Mouse (Mus musculus) hindbrain, embryonic 11.5 days (tissue): ENCODE results near the gene Olfr1208. TPM values are rescaled to one million over a fixed set of nuclear protein-coding genes. Genes with fewer than 3 reads are reported as not detected.

Source experiments
- ATAC-seq: fragments of 200-750 bp; cut with Nextera tagmentation; 2 replicates; pipeline ENCODE4 v1.8.0; 2017; ENCODE audit warnings: mild to moderate bottlenecking, moderate TSS enrichment, moderate library complexity; ENCODE audit not compliant: low FRiP score
- DNase-seq: peaks from one replicate; pipeline ENCODE4 v3.0.0-alpha.2; 2015; ENCODE audit warnings: low spot score
- H3K27ac ChIP-seq: fragments of 300-500 bp; sonication (generic); 2 replicates; pipeline ENCODE4 v1.5.1; 2014; ENCODE audit warnings: mild to moderate bottlenecking, low read depth, low read length
- H3K27me3 ChIP-seq: fragments of 300-500 bp; sonication (generic); 2 replicates; pipeline ENCODE4 v1.6.1; 2014; ENCODE audit warnings: mild to moderate bottlenecking, low read length, moderate library complexity, mixed read lengths; ENCODE audit not compliant: control insufficient read depth, insufficient read depth
- H3K36me3 ChIP-seq: fragments of 300-500 bp; sonication (generic); 2 replicates; pipeline ENCODE4 v1.6.1; 2014; ENCODE audit warnings: mild to moderate bottlenecking, low read length, moderate library complexity, mixed read lengths; ENCODE audit not compliant: control insufficient read depth, insufficient read depth
- H3K4me1 ChIP-seq: fragments of 300-500 bp; sonication (generic); replicated peaks from 2 replicates; pipeline ENCODE4 v1.6.1; 2014; ENCODE audit warnings: low read length, mixed read lengths; ENCODE audit not compliant: control insufficient read depth, insufficient read depth
- H3K4me2 ChIP-seq: fragments of 300-500 bp; sonication (generic); replicated peaks from 2 replicates; pipeline ENCODE4 v1.6.1; 2014; ENCODE audit warnings: mild to moderate bottlenecking, low read depth, low read length
- H3K4me3 ChIP-seq: fragments of 300-500 bp; sonication (generic); 2 replicates; pipeline ENCODE4 v1.5.1; 2014; ENCODE audit warnings: low read depth, low read length
- H3K9ac ChIP-seq: fragments of 300-500 bp; sonication (generic); 2 replicates; pipeline ENCODE4 v1.6.1; 2014; ENCODE audit warnings: low read depth, low read length
- H3K9me3 ChIP-seq: fragments of 300-500 bp; sonication (generic); 2 replicates; pipeline ENCODE4 v1.6.1; 2016; ENCODE audit warnings: low read length; ENCODE audit not compliant: control insufficient read depth
- WGBS: fragments of 180-500 bp; shearing (Covaris S2); extraction: QIAGEN DNeasy Blood & Tissue Kit; methylation state at CpG from one replicate; pipeline ENCODE4 v1.1.7; 2014; 5-methylcytosine and 5-hydroxymethylcytosine counted together
- polyA plus RNA-seq: library from polyadenylated mRNA; unstranded; fragments of >200 nt; fragmentation: Nextera tagmentation; extraction: Ambion mirVana; gene quantifications from 2 replicates; pipeline ENCODE4 v1.2.1, GENCODE M21; 2014

Olfr1208 gene
- not detected in 2 replicates for polyA plus RNA-seq

GRCm38 (mm10) chr2:88902211-88902610, at the start of gene Olfr1208:
Olfr1208 (minus strand) TSS chr2:88902311.
- Histone ChIP-seq H3K9me3 (no peaks in the 10 kb centered on the region), H3K27me3 (no peaks in the 10 kb centered on the region), H3K4me2 (no peak within 1 kb of the TSS), H3K36me3 (no peaks in the 10 kb centered on the region), H3K4me1 (no peaks in the 10 kb centered on the region), H3K9ac (no peak within 1 kb of the TSS), H3K4me3 (no peak within 1 kb of the TSS), H3K27ac (no peak within 1 kb of the TSS)
- DNase-seq: no peak
- no peak for ATAC-seq

- Histone ChIP-seq H3K4me1 (no peaks in the 10 kb centered on the region), H3K36me3 (no peaks in the 10 kb centered on the region), H3K4me3 (no peak within 1 kb of the TSS), H3K4me2 (no peak within 1 kb of the TSS), H3K9ac (no peak within 1 kb of the TSS), H3K27ac (no peak within 1 kb of the TSS), H3K9me3 (no peaks in the 10 kb centered on the region), H3K27me3 (no peaks in the 10 kb centered on the region)
- ATAC-seq (no peak), DNase-seq (no peak)
- 97% methylated on average over 1 of the region's 1 CpGs for WGBS
Observed at GRCm38 (mm10) chr2:88938011-88938410, 35.9 kb upstream of the Olfr1208 start, which contains the start of gene Olfr1211. Olfr1211 (minus strand) TSS chr2:88938111.

GRCm38 (mm10) chr2:88915057-88915456, 12.9 kb upstream of the Olfr1208 start, which contains the start of gene Olfr1209:
Olfr1209 (minus strand) TSS chr2:88915157.
- Histone ChIP-seq H3K4me3 (no peak within 1 kb of the TSS), H3K4me1 (no peaks in the 10 kb centered on the region), H3K36me3 (no peaks in the 10 kb centered on the region), H3K9ac (no peak within 1 kb of the TSS), H3K27ac (no peak within 1 kb of the TSS), H3K27me3 (no peaks in the 10 kb centered on the region), H3K9me3 (no peaks in the 10 kb centered on the region), H3K4me2 (no peak within 1 kb of the TSS)
- WGBS: 89% methylated on average over 3 of the region's 3 CpGs
- no peak for DNase-seq
- no peak for ATAC-seq

- no peaks in the 10 kb centered on the region for H3K4me1 ChIP-seq
- WGBS: 88% methylated on average over 2 of the region's 2 CpGs
- no peak within 1 kb of the TSS for H3K27ac ChIP-seq
- no peaks in the 10 kb centered on the region for H3K36me3 ChIP-seq
- no peak within 1 kb of the TSS for H3K4me3 ChIP-seq
- no peak for ATAC-seq
- no peak within 1 kb of the TSS for H3K9ac ChIP-seq
- no peak for DNase-seq
- no peak within 1 kb of the TSS for H3K4me2 ChIP-seq
- H3K9me3 ChIP-seq: no peaks in the 10 kb centered on the region
- H3K27me3 ChIP-seq: no peaks in the 10 kb centered on the region
Observed at GRCm38 (mm10) chr2:88862931-88863330, 39.2 kb downstream of the Olfr1208 start, which contains the start of gene Olfr1206. Olfr1206 (plus strand) TSS chr2:88863231.

- H3K4me1 ChIP-seq: no peaks in the 10 kb centered on the region
- DNase-seq (no peak), ATAC-seq (no peak)
- H3K9me3 ChIP-seq: no peaks in the 10 kb centered on the region
- H3K27me3 ChIP-seq: no peaks in the 10 kb centered on the region
- H3K9ac ChIP-seq: no peak within 1 kb of the TSS
- H3K4me2 ChIP-seq: no peak within 1 kb of the TSS
- H3K27ac ChIP-seq: no peak within 1 kb of the TSS
- WGBS: 96% methylated on average over 1 of the region's 1 CpGs
- H3K36me3 ChIP-seq: no peaks in the 10 kb centered on the region
- no peak within 1 kb of the TSS for H3K4me3 ChIP-seq
Observed at GRCm38 (mm10) chr2:88848992-88849391, 53.1 kb downstream of the Olfr1208 start, which contains the start of gene Olfr1204. Olfr1204 (plus strand) TSS chr2:88849292.

Other genes with a start within 250 kb of the Olfr1208 start
- not detected in 2 replicates for gene Olfr1193, start 226.7 kb downstream of the Olfr1208 start, polyA plus RNA-seq
- not detected in 2 replicates for gene Olfr1195, start 213.1 kb downstream of the Olfr1208 start, polyA plus RNA-seq
- not detected in 2 replicates for gene Olfr1196, start 197.7 kb downstream of the Olfr1208 start, polyA plus RNA-seq
- gene Olfr1197, start 169.9 kb downstream of the Olfr1208 start, polyA plus RNA-seq: not detected in 2 replicates
- not detected in 2 replicates for gene Olfr1198, start 150.9 kb downstream of the Olfr1208 start, polyA plus RNA-seq
- gene Olfr1199, start 141.8 kb downstream of the Olfr1208 start, polyA plus RNA-seq: not detected in 2 replicates
- gene Olfr1200, start 131.8 kb downstream of the Olfr1208 start, polyA plus RNA-seq: not detected in 2 replicates
- not detected in 2 replicates for gene Olfr1201, start 109.3 kb downstream of the Olfr1208 start, polyA plus RNA-seq
- gene Olfr1202, start 87.8 kb downstream of the Olfr1208 start, polyA plus RNA-seq: not detected in 2 replicates
- not detected in 2 replicates for gene Olfr1205, start 72.6 kb downstream of the Olfr1208 start, polyA plus RNA-seq
- gene Olfr1204, start 53.0 kb downstream of the Olfr1208 start, polyA plus RNA-seq: not detected in 2 replicates
- gene Olfr1206, start 39.1 kb downstream of the Olfr1208 start, polyA plus RNA-seq: not detected in 2 replicates
- gene Olfr1209, start 12.8 kb upstream of the Olfr1208 start, polyA plus RNA-seq: not detected in 2 replicates
- not detected in 2 replicates for gene Olfr1211, start 35.8 kb upstream of the Olfr1208 start, polyA plus RNA-seq
- gene Olfr1212, start 51.7 kb upstream of the Olfr1208 start, polyA plus RNA-seq: not detected in 2 replicates
- gene Gm13762, start 78.0 kb upstream of the Olfr1208 start, polyA plus RNA-seq: not detected in 2 replicates
- gene Olfr1214, start 90.3 kb upstream of the Olfr1208 start, polyA plus RNA-seq: not detected in 2 replicates
- not detected in 2 replicates for gene Olfr1215, start 104.7 kb upstream of the Olfr1208 start, polyA plus RNA-seq
- gene Olfr1216, start 116.0 kb upstream of the Olfr1208 start, polyA plus RNA-seq: not detected in 2 replicates
- gene Olfr1217, start 129.8 kb upstream of the Olfr1208 start, polyA plus RNA-seq: not detected in 2 replicates
- not detected in 2 replicates for gene Olfr1218, start 158.9 kb upstream of the Olfr1208 start, polyA plus RNA-seq
- not detected in 2 replicates for gene Olfr1219, start 181.2 kb upstream of the Olfr1208 start, polyA plus RNA-seq
- gene Olfr1220, start 204.5 kb upstream of the Olfr1208 start, polyA plus RNA-seq: not detected in 2 replicates
- gene Olfr1221, start 215.0 kb upstream of the Olfr1208 start, polyA plus RNA-seq: not detected in 2 replicates
- not detected in 2 replicates for gene Olfr1222, start 230.7 kb upstream of the Olfr1208 start, polyA plus RNA-seq
- gene Olfr1223, start 249.2 kb upstream of the Olfr1208 start, polyA plus RNA-seq: not detected in 2 replicates